Mouse (Mus musculus): ENCODE results near the gene Rbfox3.

The Rbfox3 gene

DNA sequence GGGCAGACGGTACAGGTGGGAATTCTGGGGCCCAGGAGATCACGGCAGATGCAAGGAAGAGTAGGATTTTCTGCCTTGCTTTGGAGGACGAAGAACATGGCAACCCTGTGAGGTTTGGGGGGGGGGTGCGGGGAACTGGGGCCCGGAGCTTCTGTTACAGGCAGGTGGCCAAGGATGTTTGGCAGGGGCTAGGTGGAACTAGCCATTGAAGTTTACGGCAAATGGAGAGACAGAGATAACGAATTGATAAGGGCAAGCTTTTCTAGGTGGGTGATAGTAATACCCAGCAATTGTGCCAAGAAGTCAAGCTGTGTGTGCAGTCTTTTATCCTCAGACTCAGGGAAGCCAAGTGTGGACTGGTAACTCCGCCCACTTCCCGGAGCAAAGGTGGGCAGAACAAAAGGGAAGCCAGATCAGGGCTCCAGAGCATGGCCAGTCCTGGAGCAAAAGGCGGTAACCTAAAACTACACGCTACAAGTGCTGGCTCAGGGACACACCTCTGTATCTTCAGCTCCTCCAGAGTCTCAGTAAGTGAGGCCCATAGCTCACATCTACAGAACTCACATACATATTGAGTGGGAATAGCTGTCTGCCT lies 443.9 kb downstream of the Rbfox3 start:
- DNase-seq = no peak

DNA sequence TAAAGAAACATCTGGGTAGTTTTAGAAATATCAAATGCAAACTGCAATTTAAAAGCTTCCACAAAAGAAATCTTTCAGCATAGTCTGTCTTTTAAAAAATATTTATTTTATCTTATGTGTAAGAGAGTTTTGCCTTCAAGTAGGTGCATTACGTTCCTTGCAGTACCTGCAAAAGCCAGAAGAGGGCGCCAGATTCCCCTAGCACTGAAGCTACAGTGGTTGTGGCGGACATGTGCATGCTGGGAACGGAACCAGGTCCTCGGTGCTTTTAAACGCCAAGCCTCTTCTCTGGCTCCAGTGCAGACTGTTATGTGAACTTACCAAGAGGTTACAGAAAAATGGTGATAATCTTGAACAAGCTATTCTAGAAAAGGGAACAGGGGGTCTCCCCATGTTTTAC lies 451.1 kb downstream of the Rbfox3 start:
- DNase-seq = no peak

DNA sequence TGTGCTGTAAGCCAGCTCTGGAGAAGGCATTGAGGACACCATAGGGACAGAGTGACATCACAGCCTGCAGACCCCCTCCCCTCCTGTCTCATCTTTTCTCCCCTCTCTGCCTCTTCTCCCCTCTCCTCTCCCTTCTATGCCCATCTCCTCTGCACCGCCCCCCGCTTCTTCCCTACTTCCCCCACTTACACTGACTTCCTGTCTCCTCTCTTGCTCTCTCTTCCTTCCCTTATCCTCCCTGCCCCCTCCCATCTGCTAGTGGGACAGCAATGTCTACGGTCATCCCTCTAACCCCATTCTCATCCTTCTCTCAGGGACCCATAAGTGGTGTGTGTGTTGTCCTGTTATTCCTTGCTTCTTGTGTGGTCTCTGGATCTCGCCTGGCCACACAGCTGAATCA lies 451.9 kb downstream of the Rbfox3 start:
- no peak for DNase-seq

DNA sequence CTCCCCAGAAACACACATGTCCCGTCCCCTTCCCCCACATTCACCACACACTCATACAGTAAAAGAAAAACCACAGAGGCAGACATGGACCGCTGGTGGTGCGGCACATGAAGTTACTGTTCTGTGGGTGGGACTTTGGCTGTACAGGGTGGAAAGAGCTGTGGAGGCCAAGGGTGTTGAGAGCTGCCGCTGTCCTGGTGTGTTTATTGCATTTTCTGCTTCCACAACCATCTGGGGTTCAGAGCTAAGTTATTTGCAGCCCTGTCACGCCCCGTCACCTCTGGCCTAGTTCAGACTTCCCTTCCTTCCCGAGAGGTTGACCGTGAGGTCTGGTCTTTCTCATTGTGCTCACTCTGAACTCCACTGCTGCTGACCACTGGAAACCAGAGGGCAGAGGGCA lies 452.3 kb downstream of the Rbfox3 start:
- no peak for DNase-seq

DNA sequence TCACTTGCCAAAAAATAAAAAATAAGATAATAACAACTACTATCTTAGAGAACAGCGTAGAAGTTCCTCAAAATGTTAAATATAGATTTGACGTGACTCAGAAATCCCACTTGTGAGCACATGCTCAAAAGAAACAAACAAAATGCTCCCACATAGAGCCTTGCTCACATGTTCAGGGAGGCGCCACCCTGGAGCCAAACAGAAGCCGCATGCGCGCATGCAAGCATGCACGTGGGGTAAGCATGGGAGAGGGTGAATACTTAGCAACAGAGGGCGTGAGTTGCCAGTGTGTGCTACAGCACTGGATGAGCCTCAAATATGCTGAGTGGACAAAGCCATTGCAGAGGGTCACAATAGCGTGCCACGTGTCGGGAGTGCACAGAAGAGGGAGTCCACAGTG lies 454.5 kb downstream of the Rbfox3 start:
- DNase-seq = peak; percentile 77

DNA sequence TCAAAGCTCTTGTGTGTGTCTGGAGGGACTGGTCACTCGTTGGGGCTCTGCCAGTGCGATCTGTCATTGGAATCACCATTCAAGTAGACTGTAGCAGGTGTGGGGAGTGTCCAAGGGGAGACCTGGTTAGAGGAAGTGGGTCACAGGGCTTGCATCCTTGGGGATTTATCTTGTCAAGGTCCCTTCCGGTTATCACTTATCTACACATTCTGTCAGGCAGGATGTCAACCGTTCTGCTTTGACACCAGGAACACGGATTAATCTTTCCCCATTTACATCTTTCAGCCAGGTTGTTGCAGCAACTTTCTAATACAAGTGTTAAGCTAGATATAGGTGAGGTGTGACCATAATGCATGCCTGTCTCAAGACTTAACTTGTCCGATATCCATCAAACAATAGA lies 455.6 kb downstream of the Rbfox3 start:
- no peak for DNase-seq

DNA sequence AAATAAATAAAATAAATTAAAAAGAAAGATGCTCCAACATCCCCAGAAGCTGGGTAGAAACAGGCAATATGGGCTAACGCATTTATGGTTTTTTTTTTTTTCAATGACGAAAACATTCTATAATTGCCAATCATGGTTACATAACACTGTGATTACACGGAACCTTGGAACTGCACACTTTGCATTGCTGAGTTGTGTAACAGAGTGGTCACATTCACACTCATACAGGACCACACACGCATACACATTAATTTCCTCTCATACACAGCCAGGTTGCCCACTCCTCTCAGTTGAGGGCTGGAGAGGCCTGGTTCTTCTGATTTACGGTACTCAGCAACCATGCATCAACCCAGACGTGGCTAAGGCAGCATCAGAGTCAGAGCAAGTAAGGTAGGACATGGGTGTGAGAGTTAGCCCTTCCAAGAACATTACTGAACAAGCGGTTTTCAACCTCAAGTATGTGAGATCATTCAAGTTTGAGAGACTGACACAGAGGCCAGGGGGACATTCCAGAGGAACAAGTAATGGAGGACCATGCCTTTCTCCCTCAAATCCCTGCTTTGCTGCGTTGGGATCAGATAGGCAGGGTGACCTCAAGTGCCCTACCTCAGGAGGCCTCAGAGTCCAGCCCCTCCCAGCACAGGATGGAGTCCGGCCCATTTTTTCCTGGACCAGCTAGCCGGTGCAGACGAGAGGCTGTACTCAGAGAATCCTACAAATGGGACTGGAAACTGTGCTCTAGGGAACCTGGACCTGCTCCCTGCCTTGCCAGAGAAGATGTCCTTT lies 457.3 kb downstream of the Rbfox3 start:
- DNase-seq = no peak

DNA sequence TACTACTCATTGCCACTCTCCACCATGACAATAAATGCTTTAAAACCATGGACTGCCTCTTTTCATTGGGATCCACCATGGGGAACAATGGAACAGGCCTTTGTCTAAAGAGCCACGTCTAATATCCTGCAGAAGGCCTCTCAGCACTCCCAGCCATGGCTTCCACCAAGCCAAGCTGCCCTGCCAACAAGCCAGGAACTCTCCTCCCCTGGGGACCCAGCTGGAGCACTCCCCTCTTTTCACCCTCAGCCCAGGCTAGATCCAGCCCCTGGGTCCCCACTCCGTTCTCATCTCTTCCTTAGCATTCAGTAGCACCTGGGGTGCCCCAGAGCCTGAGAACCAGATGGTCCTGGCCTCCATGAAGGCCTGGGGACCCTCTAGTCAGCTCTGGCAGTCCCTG lies 458.4 kb downstream of the Rbfox3 start:
- no peak for DNase-seq

DNA sequence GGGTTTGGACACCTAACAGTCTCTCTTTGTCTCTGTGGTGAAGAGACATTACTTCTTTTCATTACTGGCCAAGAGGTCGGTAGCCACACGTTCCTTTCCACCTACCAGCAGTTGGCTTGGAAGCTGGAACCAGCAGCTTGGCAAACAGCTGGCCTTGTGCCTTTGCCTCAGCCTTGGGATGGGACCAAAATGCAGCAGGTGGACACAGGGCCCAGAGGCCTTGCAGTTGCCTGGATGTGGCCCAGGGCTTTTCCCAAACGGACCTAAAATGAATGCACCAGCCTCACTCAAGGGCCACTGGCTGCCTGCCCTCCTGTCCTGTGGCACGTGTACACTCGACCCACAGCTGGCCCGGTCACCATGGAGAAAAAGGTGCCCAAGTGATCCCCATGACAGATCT lies 460.2 kb downstream of the Rbfox3 start:
- DNase-seq = no peak

DNA sequence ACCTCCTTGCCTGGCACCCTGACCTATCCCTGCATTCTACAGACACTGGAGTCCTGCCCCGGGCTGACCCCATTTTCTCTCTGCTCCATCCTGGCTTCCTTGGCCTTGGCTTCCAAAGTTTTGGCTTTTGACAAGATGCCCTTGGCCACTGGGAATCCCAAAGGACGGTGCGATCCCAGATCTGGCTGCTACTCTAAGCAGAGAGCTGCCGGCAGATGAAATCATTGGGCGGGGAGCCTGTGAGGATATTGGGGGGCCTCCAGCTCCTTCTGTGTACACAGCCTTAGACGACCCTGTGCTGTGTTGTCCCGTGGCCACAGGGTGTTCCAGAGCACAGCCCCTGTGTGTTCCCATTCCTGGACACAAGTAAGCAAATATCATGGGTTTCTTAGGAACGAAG lies 463.0 kb downstream of the Rbfox3 start:
- DNase-seq = no peak

DNA sequence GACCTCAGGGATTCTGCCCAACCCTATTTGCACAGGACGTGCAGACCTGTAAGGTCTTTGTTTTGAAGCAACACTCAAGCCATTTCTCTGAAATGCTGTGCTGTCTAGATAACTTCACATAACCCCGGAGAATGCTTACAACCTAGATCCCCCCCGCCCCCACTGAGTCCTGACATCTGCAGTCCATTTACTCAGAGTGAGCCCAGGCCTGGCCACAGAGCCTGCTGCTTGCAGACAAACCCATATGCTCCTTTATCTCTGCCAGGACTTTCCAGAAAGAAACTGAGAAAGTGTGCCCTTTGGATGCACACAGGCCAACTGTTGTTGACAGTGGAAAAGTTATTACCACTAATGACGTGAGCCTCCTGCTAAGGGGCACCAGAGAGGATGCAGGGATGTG lies 464.1 kb downstream of the Rbfox3 start:
- DNase-seq = no peak

DNA sequence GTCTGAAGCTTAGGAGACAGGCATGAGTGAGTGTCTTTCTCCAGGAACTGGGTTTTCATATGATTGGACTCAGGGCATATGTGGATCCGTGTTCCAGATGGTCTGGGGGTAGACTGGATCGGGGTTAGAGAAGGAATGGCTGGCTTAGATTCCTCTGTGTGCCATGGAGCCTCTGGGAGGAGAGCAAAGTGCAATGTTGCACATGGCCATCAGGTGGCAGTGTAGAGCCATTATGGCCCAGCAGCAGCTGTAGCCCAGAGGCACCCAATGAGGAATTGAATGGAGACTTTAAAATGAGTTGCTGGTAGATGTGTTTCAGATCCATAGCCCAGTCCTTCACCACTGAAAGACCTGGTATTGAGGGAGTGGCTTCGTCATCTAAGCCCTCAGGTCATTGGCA lies 465.6 kb downstream of the Rbfox3 start:
- peak; percentile 63 for DNase-seq

DNA sequence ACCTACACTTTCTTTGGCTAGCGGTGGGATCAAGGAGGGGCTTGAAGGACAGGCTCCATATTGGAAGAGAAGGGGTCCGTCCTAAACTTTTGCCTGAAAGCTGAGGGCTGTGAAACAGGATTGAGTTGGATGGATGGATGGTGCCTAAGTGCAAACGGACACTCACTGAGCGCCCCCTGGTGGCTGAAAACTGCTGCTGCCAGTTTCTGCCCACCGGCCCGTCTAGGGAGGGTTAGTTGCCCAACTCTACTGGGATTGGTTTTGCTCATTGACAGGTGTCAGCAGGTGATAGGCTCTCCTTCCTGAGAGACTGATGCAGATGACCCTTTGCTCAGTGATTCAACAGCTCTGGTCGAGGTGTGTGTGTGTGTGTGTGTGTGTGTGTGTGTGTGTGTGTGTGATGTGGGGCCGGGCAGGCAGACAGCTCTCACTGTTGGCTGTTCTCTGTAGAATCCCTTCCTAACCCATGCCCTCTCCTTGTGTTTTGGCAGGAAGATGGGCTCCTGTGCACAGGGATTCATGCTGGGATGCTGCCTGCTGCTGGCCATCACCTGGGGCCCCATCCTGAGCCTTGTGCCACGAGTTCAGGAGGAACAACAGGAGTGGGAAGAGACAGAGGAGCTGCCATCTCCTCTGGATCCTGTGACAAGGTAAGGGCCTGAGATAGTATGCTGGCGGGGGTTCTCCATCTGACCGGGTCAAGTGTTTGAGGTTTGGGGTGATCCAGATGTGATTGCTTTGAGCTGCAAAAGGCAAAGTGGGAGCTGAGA lies 468.0 kb downstream of the Rbfox3 start:
- DNase-seq = no peak

DNA sequence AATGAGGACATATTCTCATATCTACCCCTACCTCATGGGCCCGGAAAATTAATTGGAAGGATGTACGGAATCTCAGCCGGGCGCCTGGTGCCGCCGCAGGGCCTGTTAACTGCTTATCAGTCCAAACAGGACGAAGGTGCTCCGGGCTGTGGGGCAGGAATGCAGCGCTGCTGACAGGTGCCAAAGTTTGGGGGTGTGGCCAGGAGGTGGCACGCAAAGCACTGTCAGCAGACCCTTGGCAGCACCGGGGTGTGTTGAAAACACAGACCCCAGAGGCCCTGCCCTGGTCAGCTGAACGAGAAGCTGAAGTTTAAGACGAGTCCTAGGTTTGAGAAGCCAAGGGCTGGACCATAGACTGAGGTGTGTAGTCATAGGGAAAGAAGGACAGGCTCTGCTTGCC lies 468.7 kb downstream of the Rbfox3 start:
- DNase-seq = no peak
